Mouse (Mus musculus): ENCODE measurements around the gene Ugt1a9. TPM values are rescaled to one million over a fixed set of nuclear protein-coding genes. Genes with fewer than 3 reads are reported as not detected.

Ugt1a9 gene
- total and polyA plus RNA-seq, 3 experiments = 0.27 TPM; not detected in 2

- ATAC-seq (ENCODE audit: extremely low read depth, insufficient number of reproducible peaks, low FRiP score, poor library complexity, severe bottlenecking) = no peak
- peaks cover 9% of the 10 kb centered on the region; the same call in 1 of the 2 replicates for H3K27me3 ChIP-seq (ENCODE audit: insufficient read depth, low read length)
- H3K36me3 ChIP-seq (replicated peaks) = no peaks in the 10 kb centered on the region
- no peak for DNase-seq (ENCODE audit: low spot score)
- H3K9me3 ChIP-seq (replicated peaks) = peaks cover 2% of the 10 kb centered on the region; the same call in 1 of the 2 replicates
- H3K4me1 ChIP-seq (ENCODE audit: insufficient read depth, low read depth, low read length) = no peaks in the 10 kb centered on the region
- no peak overlapping the region for H3K4me3 ChIP-seq (ENCODE audit: low read depth, low read length)
- TF ChIP-seq CTCF (IDR thresholded peaks at IDR 0.05; ENCODE audit: low read depth, low read length) (no peak), TAL1 (conservative IDR thresholded peaks at IDR 0.05; ENCODE audit: low read depth, low read length) (no peak), GATA1 (IDR thresholded peaks at IDR 0.05; ENCODE audit: borderline replicate concordance, low read length) (no peak), POLR2AphosphoS5 (IDR thresholded peaks at IDR 0.05; ENCODE audit: insufficient replicate concordance, low read depth, low read length) (no peak)
Measured at GRCm38 (mm10) chr1:88234248-88234610, 163.6 kb downstream of the Ugt1a9 start.

- peaks cover 9% of the 10 kb centered on the region; the same call in 1 of the 2 replicates for H3K27me3 ChIP-seq (ENCODE audit: insufficient read depth, low read length)
- ATAC-seq (ENCODE audit: extremely low read depth, insufficient number of reproducible peaks, low FRiP score, poor library complexity, severe bottlenecking) (no peak), DNase-seq (ENCODE audit: low spot score) (no peak)
- H3K9me3 ChIP-seq (replicated peaks) = peaks cover 2% of the 10 kb centered on the region; the same call in 1 of the 2 replicates
- no peak overlapping the region for H3K4me3 ChIP-seq (ENCODE audit: low read depth, low read length)
- H3K36me3 ChIP-seq (replicated peaks) = no peaks in the 10 kb centered on the region
- H3K4me1 ChIP-seq (ENCODE audit: insufficient read depth, low read depth, low read length) = no peaks in the 10 kb centered on the region
- no peak for TF ChIP-seq CTCF (IDR thresholded peaks at IDR 0.05; ENCODE audit: low read depth, low read length)
- TF ChIP-seq GATA2 (IDR thresholded peaks at IDR 0.05; ENCODE audit: borderline replicate concordance, low read depth, low read length) = no peak
- TF ChIP-seq GATA1 (IDR thresholded peaks at IDR 0.05; ENCODE audit: borderline replicate concordance, low read length) = no peak
- TF ChIP-seq POLR2AphosphoS5 (IDR thresholded peaks at IDR 0.05; ENCODE audit: insufficient replicate concordance, low read depth, low read length) = no peak
- no peak for TF ChIP-seq TAL1 (conservative IDR thresholded peaks at IDR 0.05; ENCODE audit: low read depth, low read length)
Measured at GRCm38 (mm10) chr1:88234646-88235045, 164.0 kb downstream of the Ugt1a9 start.

GRCm38 (mm10) chr1:88235046-88235893 is 164.7 kb downstream of the Ugt1a9 start:
- ATAC-seq (ENCODE audit: extremely low read depth, insufficient number of reproducible peaks, low FRiP score, poor library complexity, severe bottlenecking) (no peak), DNase-seq (ENCODE audit: low spot score) (no peak)
- Histone ChIP-seq H3K9me3 (replicated peaks) (peaks cover 2% of the 10 kb centered on the region; the same call in 1 of the 2 replicates), H3K4me1 (ENCODE audit: insufficient read depth, low read depth, low read length) (no peaks in the 10 kb centered on the region), H3K36me3 (replicated peaks) (no peaks in the 10 kb centered on the region), H3K4me3 (ENCODE audit: low read depth, low read length) (no peak overlapping the region), H3K27me3 (ENCODE audit: insufficient read depth, low read length) (peaks cover 9% of the 10 kb centered on the region; the same call in 1 of the 2 replicates)
- TF ChIP-seq CTCF (IDR thresholded peaks at IDR 0.05; ENCODE audit: low read depth, low read length) (no peak), POLR2AphosphoS5 (IDR thresholded peaks at IDR 0.05; ENCODE audit: insufficient replicate concordance, low read depth, low read length) (no peak; the same call in 1 of the 2 replicates), TAL1 (conservative IDR thresholded peaks at IDR 0.05; ENCODE audit: low read depth, low read length) (no peak), GATA1 (IDR thresholded peaks at IDR 0.05; ENCODE audit: borderline replicate concordance, low read length) (no peak), GATA2 (IDR thresholded peaks at IDR 0.05; ENCODE audit: borderline replicate concordance, low read depth, low read length) (no peak)

GRCm38 (mm10) chr1:88235894-88236415 is 165.4 kb downstream of the Ugt1a9 start:
- no peaks in the 10 kb centered on the region for H3K36me3 ChIP-seq (replicated peaks)
- TF ChIP-seq GATA1 (IDR thresholded peaks at IDR 0.05; ENCODE audit: borderline replicate concordance, low read length) (no peak), CTCF (IDR thresholded peaks at IDR 0.05; ENCODE audit: low read depth, low read length) (no peak), POLR2AphosphoS5 (IDR thresholded peaks at IDR 0.05; ENCODE audit: insufficient replicate concordance, low read depth, low read length) (no peak), GATA2 (IDR thresholded peaks at IDR 0.05; ENCODE audit: borderline replicate concordance, low read depth, low read length) (no peak), TAL1 (conservative IDR thresholded peaks at IDR 0.05; ENCODE audit: low read depth, low read length) (no peak)
- H3K4me3 ChIP-seq (ENCODE audit: low read depth, low read length) = no peak overlapping the region
- peaks cover 2% of the 10 kb centered on the region; the same call in 1 of the 2 replicates for H3K9me3 ChIP-seq (replicated peaks)
- peaks cover 9% of the 10 kb centered on the region; the same call in 1 of the 2 replicates for H3K27me3 ChIP-seq (ENCODE audit: insufficient read depth, low read length)
- ATAC-seq (ENCODE audit: extremely low read depth, insufficient number of reproducible peaks, low FRiP score, poor library complexity, severe bottlenecking) = no peak
- DNase-seq (ENCODE audit: low spot score) = no peak
- no peaks in the 10 kb centered on the region for H3K4me1 ChIP-seq (ENCODE audit: insufficient read depth, low read depth, low read length)

GRCm38 (mm10) chr1:88237311-88237710 is 166.7 kb downstream of the Ugt1a9 start:
- ATAC-seq (ENCODE audit: extremely low read depth, insufficient number of reproducible peaks, low FRiP score, poor library complexity, severe bottlenecking) (no peak), DNase-seq (ENCODE audit: low spot score) (no peak)
- peaks cover 9% of the 10 kb centered on the region; the same call in 1 of the 2 replicates for H3K27me3 ChIP-seq (ENCODE audit: insufficient read depth, low read length)
- H3K4me3 ChIP-seq (ENCODE audit: low read depth, low read length) = no peak overlapping the region
- no peaks in the 10 kb centered on the region for H3K4me1 ChIP-seq (ENCODE audit: insufficient read depth, low read depth, low read length)
- no peaks in the 10 kb centered on the region for H3K36me3 ChIP-seq (replicated peaks)
- 0 out of 2 replicates have a peak, but pooled peaks have one; percentile 1 for TF ChIP-seq CTCF (IDR thresholded peaks at IDR 0.05; ENCODE audit: low read depth, low read length)
- TF ChIP-seq GATA1 (IDR thresholded peaks at IDR 0.05; ENCODE audit: borderline replicate concordance, low read length) = no peak
- H3K9me3 ChIP-seq (replicated peaks) = peaks cover 2% of the 10 kb centered on the region; the same call in 1 of the 2 replicates

- no peak for ATAC-seq (ENCODE audit: extremely low read depth, insufficient number of reproducible peaks, low FRiP score, poor library complexity, severe bottlenecking)
- no peak for TF ChIP-seq GATA2 (IDR thresholded peaks at IDR 0.05; ENCODE audit: borderline replicate concordance, low read depth, low read length)
- no peak; the same call in 1 of the 2 replicates for TF ChIP-seq CTCF (IDR thresholded peaks at IDR 0.05; ENCODE audit: low read depth, low read length)
- TF ChIP-seq GATA1 (IDR thresholded peaks at IDR 0.05; ENCODE audit: borderline replicate concordance, low read length) = no peak
- no peak; the same call in 1 of the 2 replicates for TF ChIP-seq POLR2AphosphoS5 (IDR thresholded peaks at IDR 0.05; ENCODE audit: insufficient replicate concordance, low read depth, low read length)
- no peak for TF ChIP-seq TAL1 (conservative IDR thresholded peaks at IDR 0.05; ENCODE audit: low read depth, low read length)
- H3K9me3 ChIP-seq (replicated peaks) = peaks cover 3% of the 10 kb centered on the region; the same call in 1 of the 2 replicates
- peaks cover 12% of the 10 kb centered on the region; the same call in 1 of the 2 replicates for H3K27me3 ChIP-seq (ENCODE audit: insufficient read depth, low read length)
- no peak overlapping the region for H3K4me3 ChIP-seq (ENCODE audit: low read depth, low read length)
- DNase-seq (ENCODE audit: low spot score) = no peak
- H3K4me1 ChIP-seq (ENCODE audit: insufficient read depth, low read depth, low read length) = no peaks in the 10 kb centered on the region
- no peaks in the 10 kb centered on the region for H3K36me3 ChIP-seq (replicated peaks)
Measured at GRCm38 (mm10) chr1:88238771-88239170, 168.2 kb downstream of the Ugt1a9 start.
